Mouse (Mus musculus) liver, postnatal 0 days (tissue): Measurements from ENCODE around the gene Tuba1a.

Source experiments
- CTCF ChIP-seq: sonication (generic); IDR thresholded peaks from 2 replicates; pipeline ENCODE4 v1.5.1; 2016; ENCODE audit warnings: antibody characterized with exemption, low read depth
- EP300 ChIP-seq: IDR thresholded peaks from 2 replicates; pipeline ENCODE4 v1.6.1; 2016; ENCODE audit warnings: antibody characterized with exemption, low read depth, mild to moderate bottlenecking

GRCm38 (mm10) chr15:98968701-98969371 is 15.3 kb upstream of the Tuba1a start:
- TF ChIP-seq EP300 (no peak), CTCF (no peak)
